Mouse (Mus musculus) gastrocnemius, postnatal 14 days (tissue): ENCODE measurements at regions not wholly inside any gene's neighbourhood (a gene's known extent, or its start where the extent isn't known, plus 50 kb on each side); places are given as distances from the start of the nearest gene placed in this dataset.

Experiments used
- DNase-seq: peaks from one replicate; pipeline ENCODE4 v3.0.0; 2021; ENCODE audit warnings: mixed read lengths
- intact Hi-C: fragments of 180-260 bp; cut with DNase I; formaldehyde crosslinking; loops from one replicate; pipeline ENCODE4 v1.15.1; 2025; ENCODE audit warnings: low total_unique reads

- DNase-seq = no peak
- intact Hi-C loops = no loop called here
Measured at GRCm38 (mm10) chr5:33518860-33519259, 85.1 kb upstream of the Nkx1-1 start.

DNA sequence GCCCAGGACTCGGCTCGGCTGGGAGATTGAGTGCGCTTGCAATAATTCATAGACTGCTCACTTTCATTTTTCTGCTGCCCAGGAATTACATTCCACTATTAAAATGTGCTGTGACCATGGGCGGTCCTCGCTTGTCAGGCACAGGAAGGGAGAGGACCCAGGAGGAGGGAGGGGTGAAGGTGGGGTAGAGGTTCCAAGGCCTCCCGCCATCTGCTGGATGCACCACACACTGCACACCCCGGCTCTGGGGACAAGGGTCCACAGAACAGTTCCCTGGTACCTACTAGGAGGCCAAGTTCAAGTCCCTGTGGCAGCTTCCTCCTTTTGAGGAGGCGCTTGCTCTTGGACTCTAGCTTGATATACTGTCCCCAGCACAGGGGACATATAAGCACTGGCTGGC, 83.8 kb upstream of the Nkx1-1 start:
- no peak for DNase-seq
- intact Hi-C loops = no loop called here

- DNase-seq = no peak
- intact Hi-C loops = no loop called here
Measured at GRCm38 (mm10) chr5:33516211-33516610, 82.4 kb upstream of the Nkx1-1 start.

DNA sequence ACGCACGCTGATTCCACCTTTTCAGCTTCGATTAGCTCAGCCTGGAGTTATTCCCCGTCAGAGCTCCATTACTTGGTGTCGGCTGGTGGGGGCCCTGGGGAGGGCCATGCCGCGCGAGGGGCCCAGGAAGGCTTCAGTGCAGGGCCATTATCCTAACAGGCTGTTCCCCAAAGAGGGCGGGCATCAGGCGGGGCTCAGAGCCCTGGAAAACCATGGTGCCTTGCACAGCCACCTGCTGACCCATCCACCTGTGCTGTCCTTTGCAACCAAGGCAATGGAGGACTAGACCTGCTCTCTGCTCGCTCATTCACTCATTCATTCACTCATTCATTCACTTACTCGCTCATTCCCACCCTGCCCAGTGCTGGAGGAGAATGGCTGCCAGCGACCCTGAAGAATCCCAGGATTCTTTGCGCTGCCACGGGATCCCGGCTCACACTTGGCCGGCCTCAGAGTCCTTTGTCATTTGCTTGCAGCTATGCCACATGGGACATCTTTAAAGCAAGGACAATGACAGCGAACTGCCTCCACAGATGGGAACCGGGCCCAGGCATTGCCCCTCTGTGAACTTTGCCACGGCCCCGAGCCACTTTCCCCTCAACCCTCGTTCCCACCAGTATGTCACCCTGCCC, 78.6 kb upstream of the Nkx1-1 start:
- intact Hi-C loops = no loop called here
- DNase-seq = no peak

GRCm38 (mm10) chr5:33511529-33512252, 77.9 kb upstream of the Nkx1-1 start:
- no peak for DNase-seq
- intact Hi-C loops = no loop called here

- DNase-seq = no peak
- intact Hi-C loops = no loop called here
Measured at GRCm38 (mm10) chr5:33505786-33506185, 72.0 kb upstream of the Nkx1-1 start.

DNA sequence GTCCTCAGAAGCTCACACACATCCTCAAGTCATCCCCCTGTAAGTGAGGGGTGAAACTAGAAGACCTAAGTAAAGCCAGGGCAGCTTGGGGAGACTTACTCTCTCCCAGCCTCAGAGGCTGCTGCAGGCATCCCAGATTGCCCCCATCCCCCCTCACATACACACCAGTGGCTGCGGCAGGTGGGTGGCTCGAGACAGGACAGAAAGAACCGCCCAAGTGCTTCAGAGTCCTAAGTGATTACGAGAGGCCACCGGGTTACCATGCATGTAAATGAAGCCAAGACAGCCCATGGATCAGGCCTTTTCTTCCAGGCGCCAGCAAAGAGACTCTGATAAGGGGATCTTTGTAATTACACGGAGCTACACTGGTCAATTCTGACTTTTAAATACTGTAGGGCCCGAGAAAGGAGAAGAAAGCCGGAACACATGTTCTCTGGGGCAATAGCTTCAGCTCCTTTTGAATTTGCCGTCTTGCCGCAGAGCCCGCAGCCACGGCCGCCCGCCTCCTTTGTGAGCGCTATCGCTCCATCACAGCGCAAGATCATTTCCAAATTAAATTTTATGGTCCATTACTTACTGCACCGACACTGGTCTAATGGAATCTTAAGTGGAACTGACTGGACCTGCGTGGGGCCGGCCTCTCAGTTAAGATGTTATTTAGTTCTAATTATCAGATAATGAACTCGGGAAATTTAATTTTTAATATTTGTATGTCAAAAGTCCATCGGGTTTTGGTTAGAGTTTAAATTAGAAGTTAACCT, 68.1 kb upstream of the Nkx1-1 start:
- DNase-seq = no peak
- intact Hi-C loops = no loop called here

DNA sequence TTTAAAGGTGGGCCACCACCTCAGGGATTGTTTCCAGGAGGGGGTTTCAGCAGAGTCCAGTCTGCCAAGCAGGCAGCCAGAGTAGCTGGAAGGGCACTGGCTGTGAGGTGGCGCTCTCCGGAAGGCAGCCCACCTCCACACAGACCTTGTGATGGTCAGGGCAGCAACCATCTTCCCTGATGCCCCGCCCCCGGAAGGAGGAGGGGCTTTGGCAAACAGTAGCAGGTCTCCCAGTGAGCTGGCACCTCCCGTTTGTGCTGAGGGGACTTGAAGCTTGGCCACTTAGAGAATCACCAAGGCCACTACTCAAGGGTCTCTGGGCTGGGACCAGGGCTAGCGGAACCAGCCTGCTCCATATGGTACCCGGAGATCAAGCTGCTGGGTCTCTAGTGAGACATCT, 67.4 kb upstream of the Nkx1-1 start:
- DNase-seq = no peak
- intact Hi-C loops = no loop called here

GRCm38 (mm10) chr5:33495900-33496529, 62.2 kb upstream of the Nkx1-1 start:
- peak; percentile 66 for DNase-seq
- intact Hi-C loops = no loop called here

- no peak for DNase-seq
- intact Hi-C loops = no loop called here
Measured at GRCm38 (mm10) chr5:33495276-33495675, 61.5 kb upstream of the Nkx1-1 start.

GRCm38 (mm10) chr5:33492604-33493315, 59.0 kb upstream of the Nkx1-1 start:
- intact Hi-C loops = no loop called here

GRCm38 (mm10) chr5:33489286-33489685, 55.5 kb upstream of the Nkx1-1 start:
- no peak for DNase-seq
- intact Hi-C loops = no loop called here

More at GRCm38 (mm10) chr5:33492604-33493315, 59.0 kb upstream of the Nkx1-1 start:
- DNase-seq = no peak

DNA sequence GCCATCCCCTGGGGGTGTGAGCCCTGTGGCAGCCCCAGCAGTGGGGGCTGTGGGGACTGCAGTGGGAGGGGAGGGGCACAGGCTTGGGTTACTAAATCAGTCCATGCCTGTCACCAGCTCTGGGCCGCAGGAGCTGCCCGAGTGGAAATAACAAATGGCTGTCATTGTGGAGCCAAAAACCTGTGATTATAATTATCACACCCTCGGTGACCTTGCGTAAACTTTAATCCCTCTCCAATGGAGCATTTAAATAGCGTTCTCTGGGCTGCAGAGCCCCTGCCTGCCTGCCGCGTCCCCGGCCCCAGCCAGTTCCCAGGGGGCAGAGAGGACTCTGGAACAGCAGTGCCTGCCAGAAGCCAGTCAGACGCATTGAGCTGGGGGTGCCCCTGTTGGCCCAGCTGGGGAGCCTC, 54.4 kb upstream of the Nkx1-1 start:
- intact Hi-C loops = no loop called here
- no peak for DNase-seq

DNA sequence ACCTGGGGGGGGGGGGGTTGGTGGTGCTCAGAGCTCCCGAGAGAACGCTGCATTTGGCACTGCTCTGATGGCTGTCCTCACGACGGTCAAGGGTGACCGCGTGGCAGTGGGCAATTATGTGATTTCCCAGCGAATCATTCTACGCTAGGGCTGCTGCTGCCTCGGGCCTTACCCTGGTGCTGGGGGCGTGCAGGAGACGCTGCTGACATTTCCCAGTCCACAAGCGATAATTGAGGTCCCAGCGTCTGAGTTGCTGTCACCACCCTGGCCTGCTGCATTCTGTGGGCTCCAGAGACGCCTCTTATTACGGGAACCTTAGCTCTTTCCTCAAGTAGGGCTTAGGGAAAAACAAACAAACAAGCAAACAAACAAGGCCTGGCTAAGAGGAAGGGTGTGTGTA, 52.0 kb upstream of the Nkx1-1 start:
- intact Hi-C loops = no loop called here
- no peak for DNase-seq
